Mouse (Mus musculus) heart, embryonic 13.5 days (tissue): Measurements from ENCODE around the gene Spc25. TPM values are rescaled to one million over a fixed set of nuclear protein-coding genes. Genes with fewer than 3 reads are reported as not detected.

Source experiments
- ATAC-seq: fragments of 200-750 bp; cut with Nextera tagmentation; 2 replicates; pipeline ENCODE4 v1.8.0; 2017; ENCODE audit warnings: moderate TSS enrichment; ENCODE audit not compliant: insufficient number of reproducible peaks, low FRiP score, low TSS enrichment; ENCODE audit errors: extremely low read depth
- H3K27ac ChIP-seq: fragments of 300-500 bp; sonication (generic); replicated peaks from 2 replicates; pipeline ENCODE4 v1.5.1; 2015; ENCODE audit warnings: moderate library complexity, mild to moderate bottlenecking, inconsistent platforms
- H3K27me3 ChIP-seq: fragments of 300-500 bp; sonication (generic); replicated peaks from 2 replicates; pipeline ENCODE4 v1.6.1; 2015; ENCODE audit warnings: mild to moderate bottlenecking, inconsistent platforms
- H3K36me3 ChIP-seq: fragments of 300-500 bp; sonication (generic); 2 replicates; pipeline ENCODE4 v1.6.1; 2015; ENCODE audit warnings: mild to moderate bottlenecking, inconsistent platforms
- H3K4me1 ChIP-seq: fragments of 300-500 bp; sonication (generic); 2 replicates; pipeline ENCODE4 v1.6.1; 2015; ENCODE audit warnings: inconsistent platforms
- H3K4me2 ChIP-seq: fragments of 300-500 bp; sonication (generic); 2 replicates; pipeline ENCODE4 v1.6.1; 2015; ENCODE audit warnings: inconsistent platforms, mild to moderate bottlenecking, moderate library complexity
- H3K4me3 ChIP-seq: fragments of 300-500 bp; sonication (generic); 2 replicates; pipeline ENCODE4 v1.5.1; 2015; ENCODE audit warnings: moderate library complexity, mild to moderate bottlenecking, inconsistent platforms
- H3K9ac ChIP-seq: fragments of 300-500 bp; sonication (generic); 2 replicates; pipeline ENCODE4 v1.6.1; 2015; ENCODE audit warnings: inconsistent platforms, mild to moderate bottlenecking, moderate library complexity
- H3K9me3 ChIP-seq: fragments of 300-500 bp; sonication (generic); 2 replicates; pipeline ENCODE4 v1.6.1; 2016; ENCODE audit warnings: inconsistent platforms
- WGBS: fragments of 180-500 bp; shearing (Covaris S2); methylation state at CpG from one replicate; pipeline ENCODE4 v1.1.7; 2015; ENCODE audit warnings: mixed read lengths; 5-methylcytosine and 5-hydroxymethylcytosine counted together
- polyA plus RNA-seq: library from polyadenylated mRNA; unstranded; fragments of >200 nt; fragmentation: Nextera tagmentation; extraction: Ambion mirVana; gene quantifications from 2 replicates; pipeline ENCODE4 v1.2.1, GENCODE M21; 2015

The Spc25 gene
- polyA plus RNA-seq, 1 experiment from 2014 or later: 132 TPM

- no peak overlapping the region for H3K9ac ChIP-seq
- ATAC-seq: no peak
- WGBS: 83% methylated on average over 2 of the region's 2 CpGs
- H3K4me1 ChIP-seq: no peaks in the 10 kb centered on the region
- no peaks in the 10 kb centered on the region for H3K9me3 ChIP-seq
- H3K36me3 ChIP-seq: peaks cover 21% of the 10 kb centered on the region
- H3K27ac ChIP-seq: no peak overlapping the region
- no peaks in the 10 kb centered on the region for H3K27me3 ChIP-seq
- no peak overlapping the region for H3K4me3 ChIP-seq
- H3K4me2 ChIP-seq: no peak overlapping the region
Measured at GRCm38 (mm10) chr2:69187990-69188389, 18.0 kb downstream of the Spc25 start.

- Histone ChIP-seq H3K9me3 (no peaks in the 10 kb centered on the region), H3K27me3 (no peaks in the 10 kb centered on the region), H3K4me3 (no peak overlapping the region), H3K36me3 (no peaks in the 10 kb centered on the region), H3K9ac (no peak overlapping the region), H3K4me1 (no peaks in the 10 kb centered on the region), H3K4me2 (no peak overlapping the region), H3K27ac (no peak overlapping the region)
- no peak for ATAC-seq
- 90% methylated on average over 4 of the region's 4 CpGs for WGBS
Measured at GRCm38 (mm10) chr2:69179721-69180120, 26.3 kb downstream of the Spc25 start.

- ATAC-seq: no peak
- 77% methylated on average over 5 of the region's 5 CpGs for WGBS
- H3K9ac ChIP-seq: no peak overlapping the region
Measured at GRCm38 (mm10) chr2:69175296-69175695, 30.7 kb downstream of the Spc25 start.

GRCm38 (mm10) chr2:69170395-69171077 is 35.5 kb downstream of the Spc25 start:
- no peaks in the 10 kb centered on the region for H3K9me3 ChIP-seq
- H3K27me3 ChIP-seq: no peaks in the 10 kb centered on the region
- H3K4me3 ChIP-seq: no peak overlapping the region
- no peaks in the 10 kb centered on the region for H3K36me3 ChIP-seq
- no peak for ATAC-seq
- H3K4me1 ChIP-seq: no peaks in the 10 kb centered on the region
- no peak overlapping the region for H3K4me2 ChIP-seq
- no peak overlapping the region for H3K9ac ChIP-seq
- 64% methylated on average over 9 of the region's 9 CpGs for WGBS
- no peak overlapping the region for H3K27ac ChIP-seq

More at GRCm38 (mm10) chr2:69175296-69175695, 30.7 kb downstream of the Spc25 start:
- Histone ChIP-seq H3K9me3 (no peaks in the 10 kb centered on the region), H3K36me3 (no peaks in the 10 kb centered on the region), H3K4me3 (no peak overlapping the region), H3K27me3 (no peaks in the 10 kb centered on the region), H3K27ac (no peak overlapping the region), H3K4me2 (no peak overlapping the region), H3K4me1 (no peaks in the 10 kb centered on the region)

GRCm38 (mm10) chr2:69158907-69159306 is 47.1 kb downstream of the Spc25 start:
- no peaks in the 10 kb centered on the region for H3K36me3 ChIP-seq
- H3K4me1 ChIP-seq: peaks cover 23% of the 10 kb centered on the region
- no peak overlapping the region for H3K4me2 ChIP-seq
- no peak overlapping the region for H3K9ac ChIP-seq
- no peaks in the 10 kb centered on the region for H3K9me3 ChIP-seq
- H3K27me3 ChIP-seq: no peaks in the 10 kb centered on the region
- H3K4me3 ChIP-seq: no peak overlapping the region
- no peak overlapping the region for H3K27ac ChIP-seq
- ATAC-seq: no peak

- Histone ChIP-seq H3K9ac (no peak overlapping the region), H3K9me3 (no peaks in the 10 kb centered on the region), H3K4me3 (no peak overlapping the region), H3K4me2 (no peak overlapping the region), H3K27me3 (no peaks in the 10 kb centered on the region), H3K36me3 (no peaks in the 10 kb centered on the region), H3K4me1 (peaks cover 13% of the 10 kb centered on the region; the same call in 1 of the 2 replicates), H3K27ac (no peak overlapping the region)
- 40% methylated on average over 7 of the region's 7 CpGs for WGBS
- no peak for ATAC-seq
Measured at GRCm38 (mm10) chr2:69156283-69156682, 49.7 kb downstream of the Spc25 start.

- 58% methylated on average over 3 of the region's 3 CpGs for WGBS
- no peak for ATAC-seq
- H3K36me3 ChIP-seq: no peaks in the 10 kb centered on the region
- no peaks in the 10 kb centered on the region for H3K27me3 ChIP-seq
- H3K9me3 ChIP-seq: no peaks in the 10 kb centered on the region
- peaks cover 13% of the 10 kb centered on the region; the same call in 1 of the 2 replicates for H3K4me1 ChIP-seq
- H3K4me2 ChIP-seq: no peak overlapping the region
- no peak overlapping the region for H3K4me3 ChIP-seq
- H3K9ac ChIP-seq: no peak overlapping the region
- no peak overlapping the region for H3K27ac ChIP-seq
Measured at GRCm38 (mm10) chr2:69155861-69156260, 50.1 kb downstream of the Spc25 start.

GRCm38 (mm10) chr2:69150841-69151240 is 55.2 kb downstream of the Spc25 start:
- no peaks in the 10 kb centered on the region for H3K36me3 ChIP-seq
- peaks cover 7% of the 10 kb centered on the region; the same call in 1 of the 2 replicates for H3K4me1 ChIP-seq
- H3K27me3 ChIP-seq: no peaks in the 10 kb centered on the region
- H3K4me3 ChIP-seq: no peak overlapping the region
- ATAC-seq: no peak
- no peak overlapping the region for H3K9ac ChIP-seq
- no peak overlapping the region for H3K4me2 ChIP-seq
- no peak overlapping the region for H3K27ac ChIP-seq
- H3K9me3 ChIP-seq: no peaks in the 10 kb centered on the region
- WGBS: 54% methylated on average over 5 of the region's 5 CpGs

GRCm38 (mm10) chr2:69149154-69149553 is 56.8 kb downstream of the Spc25 start:
- no peak overlapping the region for H3K4me2 ChIP-seq
- no peaks in the 10 kb centered on the region for H3K36me3 ChIP-seq
- no peaks in the 10 kb centered on the region for H3K4me1 ChIP-seq
- WGBS: 79% methylated on average over 10 of the region's 10 CpGs
- no peaks in the 10 kb centered on the region for H3K9me3 ChIP-seq
- no peaks in the 10 kb centered on the region for H3K27me3 ChIP-seq
- H3K27ac ChIP-seq: no peak overlapping the region
- ATAC-seq: no peak
- no peak overlapping the region for H3K9ac ChIP-seq
- H3K4me3 ChIP-seq: no peak overlapping the region

- Histone ChIP-seq H3K36me3 (no peaks in the 10 kb centered on the region), H3K27ac (no peak overlapping the region), H3K9ac (no peak overlapping the region), H3K27me3 (no peaks in the 10 kb centered on the region), H3K4me3 (no peak overlapping the region), H3K4me1 (no peaks in the 10 kb centered on the region), H3K4me2 (no peak overlapping the region), H3K9me3 (no peaks in the 10 kb centered on the region)
- no peak for ATAC-seq
- WGBS: 40% methylated on average over 3 of the region's 3 CpGs
Measured at GRCm38 (mm10) chr2:69148691-69149090, 57.3 kb downstream of the Spc25 start.
